Mouse (Mus musculus) skeletal muscle tissue, adult 2 months (tissue): ENCODE results near the gene Sap30l.
"Not testable (repeated sequence)": the region's sequence is repeated elsewhere in the genome, so short reads cannot be mapped to it uniquely, and the experiment has no call there.

Source experiments
- DNase-seq: peaks from one replicate; pipeline ENCODE4 v3.0.0-alpha.2; 2012; ENCODE audit warnings: low read depth, low spot score

The Sap30l gene

DNA sequence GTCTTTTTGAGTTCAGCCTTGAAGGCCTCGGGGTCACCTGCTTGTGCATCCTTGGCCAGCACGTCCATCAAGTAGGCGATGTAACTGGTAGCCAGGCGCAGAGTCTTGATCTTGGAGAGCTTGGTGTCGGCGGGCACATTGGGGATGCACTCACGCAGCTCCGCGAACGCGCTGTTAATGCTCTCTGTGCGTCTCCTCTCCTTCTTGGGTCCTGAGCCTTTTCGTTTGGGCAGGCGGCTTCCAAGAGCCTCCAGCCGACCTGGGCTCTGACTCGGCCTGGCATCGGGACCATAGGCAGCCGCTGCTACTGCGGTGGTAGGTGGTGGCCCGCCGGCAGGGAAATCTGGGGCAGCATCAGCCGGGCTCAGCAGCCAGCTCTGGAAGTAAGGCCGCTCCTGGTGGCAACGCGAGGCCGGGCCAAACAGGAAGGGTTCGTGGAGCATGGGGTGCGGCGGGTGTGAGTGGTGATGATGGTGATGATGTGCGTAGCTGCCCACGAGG is 29.9 kb downstream of the Sap30l start:
- no peak for DNase-seq

DNA sequence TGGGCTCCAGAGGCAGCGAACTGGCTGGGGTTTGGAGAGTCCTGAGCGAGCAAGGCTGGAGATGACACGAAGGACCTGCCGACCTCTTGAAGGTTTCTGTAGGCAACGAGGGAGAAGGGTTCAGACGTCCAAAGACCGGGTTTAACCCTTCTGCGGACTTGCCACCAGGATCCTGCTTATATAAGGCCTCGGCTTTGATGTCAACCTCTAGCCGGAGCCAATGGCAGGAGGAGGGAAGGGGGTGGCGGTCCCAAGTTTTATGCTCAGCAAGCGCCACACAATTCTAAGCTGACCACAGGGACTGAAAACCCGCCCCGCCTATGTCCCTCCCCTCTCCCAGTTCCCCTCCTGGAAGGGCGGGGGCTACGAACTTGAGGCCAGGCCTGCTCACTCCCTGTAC is 30.4 kb downstream of the Sap30l start:
- no peak for DNase-seq

GRCm38 (mm10) chr11:57832552-57833201 is 31.2 kb downstream of the Sap30l start, which contains the start of gene Hand1:
Gene Hand1, minus strand, starts transcription at chr11:57832818.
- no peak for DNase-seq

- no peak for DNase-seq
Measured at GRCm38 (mm10) chr11:57833296-57833977, 32.0 kb downstream of the Sap30l start.

DNA sequence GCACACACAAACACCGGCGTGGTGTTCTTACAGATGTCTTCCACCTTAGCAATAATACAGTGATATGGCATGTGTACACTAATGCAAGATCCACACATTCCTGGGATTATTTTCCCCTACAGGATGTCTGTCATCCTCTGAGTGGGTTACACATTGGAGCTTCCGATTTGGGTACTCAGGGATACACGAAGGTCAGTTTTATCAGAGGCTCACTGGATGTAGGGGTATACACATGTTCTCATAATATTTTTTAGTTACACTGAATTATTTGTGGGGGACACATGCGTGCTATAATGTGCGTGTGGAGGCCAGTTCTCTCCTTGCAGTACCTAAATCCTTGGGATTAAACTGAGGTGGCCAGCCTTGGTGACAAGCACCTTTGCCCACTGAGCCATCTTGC is 32.6 kb downstream of the Sap30l start:
- DNase-seq, result no peak

DNA sequence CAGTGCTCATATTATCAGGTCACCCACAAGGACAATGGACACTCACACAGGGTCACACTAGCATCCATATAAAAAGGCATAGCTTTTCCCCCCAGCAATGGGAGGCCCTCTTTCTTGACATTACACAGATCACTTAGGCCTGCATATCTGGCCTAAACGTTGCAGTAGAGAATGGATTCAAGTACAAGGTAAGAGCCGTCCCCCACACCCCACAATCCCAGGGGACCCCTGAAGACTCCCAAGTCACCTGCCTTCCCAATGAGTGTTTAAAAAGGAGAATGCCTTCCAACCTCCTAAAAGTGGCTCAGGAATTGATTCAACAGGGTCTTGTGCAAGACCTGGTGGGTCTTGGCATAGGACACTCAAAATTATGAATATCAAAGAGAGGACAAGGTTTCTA is 33.9 kb downstream of the Sap30l start:
- no peak for DNase-seq

GRCm38 (mm10) chr11:57835931-57836330 is 34.5 kb downstream of the Sap30l start:
- no peak for DNase-seq

- DNase-seq, result no peak
Measured at GRCm38 (mm10) chr11:57836401-57836800, 35.0 kb downstream of the Sap30l start.

- no peak for DNase-seq
Measured at GRCm38 (mm10) chr11:57836872-57837680, 35.6 kb downstream of the Sap30l start.

DNA sequence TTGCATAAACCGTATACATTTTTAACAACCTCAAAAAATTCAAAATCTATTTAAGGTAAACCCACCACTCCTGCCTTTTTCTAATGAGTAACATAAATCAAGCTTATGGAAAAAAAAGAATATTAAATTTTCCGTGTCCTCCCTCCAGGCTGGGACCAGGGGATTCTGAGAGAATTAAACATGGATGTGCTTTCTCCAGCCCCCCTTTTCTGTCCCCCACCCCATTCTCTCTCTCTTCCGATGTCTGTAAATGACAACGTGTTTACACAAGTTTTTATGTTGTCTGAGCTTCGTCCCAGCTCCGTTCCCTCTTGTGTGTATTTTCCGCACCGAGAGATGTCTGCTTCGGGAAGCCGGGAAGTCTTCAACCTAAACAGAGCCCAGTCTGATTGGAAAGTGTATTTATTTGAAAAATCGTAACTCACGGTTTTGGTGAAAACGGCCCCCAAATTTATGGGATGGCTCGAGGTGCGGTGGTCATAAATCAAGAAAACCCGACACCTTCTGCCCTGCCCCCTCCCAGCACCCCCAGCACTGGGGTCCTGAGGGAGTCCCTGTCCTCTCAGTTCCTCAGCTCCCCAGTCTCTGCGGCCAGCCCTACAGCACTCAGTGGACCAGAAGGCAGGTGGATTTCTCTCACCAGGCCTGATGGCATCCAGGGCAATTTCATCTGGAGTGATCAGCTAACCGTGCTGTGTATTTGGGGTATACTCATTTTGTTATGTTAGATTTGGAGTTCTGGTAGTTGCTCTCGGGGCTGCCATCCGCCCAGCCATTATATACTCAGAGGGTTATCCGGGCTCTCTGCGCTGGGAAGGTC is 36.6 kb downstream of the Sap30l start:
- no peak for DNase-seq

DNA sequence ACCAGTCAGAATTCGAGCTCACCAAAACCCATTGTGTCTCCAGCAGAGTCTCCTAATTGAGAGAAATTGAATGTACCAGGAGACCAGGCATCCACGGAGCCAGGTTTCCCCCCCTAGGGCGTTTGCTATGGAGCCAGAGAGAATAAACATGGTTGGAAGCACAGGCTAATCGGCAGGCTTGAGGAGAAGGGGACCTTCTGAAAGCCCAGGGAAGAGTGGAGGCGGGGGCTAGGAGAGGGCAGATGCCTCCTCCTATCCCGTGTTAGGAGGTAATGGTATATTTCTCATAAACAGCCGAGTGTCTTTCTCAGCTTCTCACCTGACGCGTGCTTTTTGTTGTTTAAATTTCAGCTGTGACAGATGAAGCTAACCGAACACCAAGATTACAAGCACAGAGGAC is 39.5 kb downstream of the Sap30l start:
- no peak for DNase-seq

DNA sequence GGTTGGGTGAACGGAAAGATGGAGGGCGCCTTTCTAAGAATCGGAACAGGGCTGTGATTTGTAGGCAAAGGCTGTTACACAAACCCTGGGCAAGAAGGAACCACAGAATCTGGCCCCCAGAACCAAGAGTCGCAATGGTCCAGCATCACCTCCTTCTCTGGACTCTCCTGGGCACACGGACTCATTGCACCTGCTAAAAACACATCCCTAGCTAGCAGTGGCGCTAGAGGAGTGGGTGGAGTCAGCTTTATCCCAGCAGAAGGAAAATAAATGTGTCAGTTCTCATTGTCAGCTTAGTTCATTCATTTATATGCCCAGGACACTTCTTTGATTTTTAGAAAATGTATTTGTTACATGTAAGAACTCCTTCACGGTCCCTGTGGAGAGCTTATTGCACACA is 40.0 kb downstream of the Sap30l start:
- no peak for DNase-seq

- not testable (repeated sequence) for DNase-seq
Measured at GRCm38 (mm10) chr11:57846421-57847363, 45.3 kb downstream of the Sap30l start.

- DNase-seq, result no peak
Measured at GRCm38 (mm10) chr11:57847396-57847795, 46.0 kb downstream of the Sap30l start.

DNA sequence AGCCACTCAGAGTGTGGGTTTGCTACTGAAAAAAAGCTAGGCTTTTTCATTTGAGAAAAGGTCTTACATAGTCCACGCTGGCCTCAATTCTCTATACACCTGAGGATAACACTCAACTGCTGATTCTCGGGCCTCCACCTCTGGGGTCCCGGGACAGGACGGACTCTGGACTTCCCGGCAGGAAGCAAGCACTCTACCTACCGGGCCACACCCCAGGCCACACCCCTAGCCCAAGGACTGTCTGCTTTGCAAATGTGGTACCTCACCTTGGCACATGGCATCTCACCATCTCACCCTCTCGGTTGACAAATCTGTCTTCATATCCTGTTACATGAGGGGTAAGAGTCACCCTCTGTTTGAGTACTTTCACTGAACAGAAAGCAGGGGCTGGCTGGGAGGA is 48.9 kb downstream of the Sap30l start:
- no peak for DNase-seq

DNA sequence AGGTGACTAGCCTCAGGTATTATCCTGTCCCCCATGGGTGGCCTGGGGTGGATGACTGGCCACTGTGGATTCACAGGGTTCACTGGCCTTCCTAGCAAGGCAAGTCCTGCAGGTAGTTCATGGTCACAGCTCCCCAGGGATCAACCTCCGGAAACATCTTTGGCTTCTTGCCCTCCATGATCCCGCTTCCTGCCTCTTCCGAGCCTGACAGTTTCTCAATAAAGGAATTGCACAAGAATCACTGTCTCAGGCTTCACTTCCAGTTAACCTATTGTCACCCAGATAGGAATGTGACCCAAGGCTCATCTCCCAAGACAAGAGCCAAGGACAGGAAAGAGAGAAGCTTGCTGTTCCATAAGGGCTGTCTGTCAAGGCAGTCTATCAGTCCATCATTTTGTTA is 49.5 kb downstream of the Sap30l start:
- DNase-seq, result no peak

- DNase-seq, result no peak
Measured at GRCm38 (mm10) chr11:57853571-57853970, 52.1 kb downstream of the Sap30l start.

GRCm38 (mm10) chr11:57857709-57858108 is 56.3 kb downstream of the Sap30l start:
- DNase-seq, result no peak
